In the genomic region with DNA sequence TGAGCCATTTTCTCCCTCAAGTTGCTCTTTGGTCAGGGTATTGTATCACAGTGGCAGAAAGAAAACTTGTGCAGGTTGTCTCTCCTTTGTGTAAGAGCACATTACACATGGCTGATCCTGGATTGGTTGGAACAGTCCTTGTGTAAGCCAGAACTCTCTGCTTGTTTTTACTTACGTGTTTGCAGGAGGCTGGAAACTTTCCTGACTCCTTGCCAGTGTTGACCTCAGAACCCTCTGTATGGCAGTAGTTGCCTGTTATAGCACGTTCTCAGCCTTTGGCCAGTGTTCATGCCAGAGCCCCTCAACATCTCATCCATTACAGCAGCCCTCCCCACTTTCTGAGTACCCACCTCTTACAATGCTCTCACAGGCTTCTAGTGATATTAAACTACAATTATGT, we compare ENCODE assay signal across 21 mouse cellular contexts.
DNase-seq lines count a peak whose midpoint lies in the region; ATAC-seq and TF ChIP-seq lines count a peak whose summit lies in the region.
"Had no signal": no experiment of that assay in that cellular context is flagged by ENCODE, and none has a peak within 500 bp of the region (broad histone marks: within the 10 kb centered on the region; RNA-seq: fewer than 3 reads in every experiment).

No protein-coding gene starts in this region.

- TF ChIP-seq POLR2A in kidney, adult 2 months (IDR thresholded peaks at IDR 0.05; ENCODE audit: low read depth, low read length): no peak

- H3K9me3 ChIP-seq in kidney, embryonic 16.5 days (ENCODE audit: low read length): no peaks in the 10 kb centered on the region

- H3K27ac ChIP-seq in kidney, adult 2 months (ENCODE audit: insufficient read depth, low read depth, low read length): peak overlapping the region; percentile 18; the same call in 1 of the 2 replicates
- no peak overlapping the region for H3K27ac ChIP-seq in kidney, embryonic 16.5 days (ENCODE audit: low read length)
- H3K27ac ChIP-seq in layer of hippocampus, adult 2 months: peak overlapping the region; percentile 24; the same call in 1 of the 2 replicates

- WGBS in kidney, adult 2 months: 41% methylated on average over 2 of the region's 2 CpGs
- 79% methylated on average over 2 of the region's 2 CpGs for WGBS in kidney, embryonic 16.5 days

- no peak overlapping the region for H3K4me2 ChIP-seq in kidney, embryonic 16.5 days (replicated peaks; ENCODE audit: low read depth, low read length)

- DNase-seq in kidney, adult 2 months: peak; percentile 40
- DNase-seq in kidney, postnatal 4 days: no peak
- DNase-seq in kidney, postnatal 36 days: peak; percentile 44 to 52
- no peak for DNase-seq in layer of hippocampus, adult 2 months (ENCODE audit: low spot score in 2 of 2)
- no peak for DNase-seq in layer of hippocampus, postnatal 10 days (ENCODE audit: low spot score in 2 of 2)
- DNase-seq: adrenal gland, adult 2 months; adrenal gland, adult 8-10 months; adrenal gland, postnatal 10 days; adrenal gland, postnatal 14 days; adrenal gland, postnatal 25 days; adrenal gland, postnatal 36 days; B cell, adult 2 months; cerebellum, adult 11 months; cerebellum, adult 11-12 months; cerebellum, adult 18-20 months had no signal

- no peak for TF ChIP-seq CTCF in kidney, adult 2 months (conservative IDR thresholded peaks at IDR 0.05; ENCODE audit: insufficient read depth, insufficient read length, low read depth, low read length)
- no peak for TF ChIP-seq CTCF in layer of hippocampus, adult 2 months (conservative IDR thresholded peaks at IDR 0.05)

- H3K4me1 ChIP-seq in kidney, adult 2 months (ENCODE audit: control insufficient read depth, insufficient read depth, low read length): peaks cover 23% of the 10 kb centered on the region
- no peaks in the 10 kb centered on the region for H3K4me1 ChIP-seq in kidney, embryonic 16.5 days (ENCODE audit: insufficient read depth, low read length)

- H3K9ac ChIP-seq in kidney, embryonic 16.5 days (replicated peaks; ENCODE audit: low read length): no peak overlapping the region

- no peaks in the 10 kb centered on the region for H3K36me3 ChIP-seq in kidney, adult 2 months (ENCODE audit: control insufficient read depth, insufficient read depth, low read length)
- no peaks in the 10 kb centered on the region for H3K36me3 ChIP-seq in kidney, embryonic 16.5 days (ENCODE audit: insufficient read depth, low read length)
- H3K36me3 ChIP-seq: G1E had no signal

- H3K4me3 ChIP-seq in kidney, adult 2 months (ENCODE audit: insufficient read depth, low read depth, low read length): no peak overlapping the region
- H3K4me3 ChIP-seq in kidney, embryonic 16.5 days (ENCODE audit: low read length): no peak overlapping the region
- no peak overlapping the region for H3K4me3 ChIP-seq in layer of hippocampus, adult 2 months

- no peak for ATAC-seq in kidney, embryonic 16.5 days (ENCODE audit: low FRiP score, low TSS enrichment)
- ATAC-seq: activated CD4-positive, CD25-positive, alpha-beta regulatory T cell, adult 4 months; CD4-positive, CD25-positive, alpha-beta regulatory T cell, adult 4 months; Patski had no signal

- no peaks in the 10 kb centered on the region for H3K27me3 ChIP-seq in kidney, adult 2 months (replicated peaks; ENCODE audit: control insufficient read depth, insufficient read depth, low read length)
- no peaks in the 10 kb centered on the region for H3K27me3 ChIP-seq in kidney, embryonic 16.5 days (ENCODE audit: insufficient read depth, low read length)
- H3K27me3 ChIP-seq: CH12.LX, Patski had no signal

Comparison
In these comparisons a context has a peak if more than half of its experiments do, and no peak if none do; other contexts are left out.
1. DNase-seq: peak in kidney, adult 2 months (single experiment) and kidney, postnatal 36 days (2 of 2); none in kidney, postnatal 4 days (0 of 2), layer of hippocampus, adult 2 months (0 of 2) and layer of hippocampus, postnatal 10 days (0 of 2).